Comparison of ENCODE assay signal across 8 mouse cellular contexts in the genomic region with DNA sequence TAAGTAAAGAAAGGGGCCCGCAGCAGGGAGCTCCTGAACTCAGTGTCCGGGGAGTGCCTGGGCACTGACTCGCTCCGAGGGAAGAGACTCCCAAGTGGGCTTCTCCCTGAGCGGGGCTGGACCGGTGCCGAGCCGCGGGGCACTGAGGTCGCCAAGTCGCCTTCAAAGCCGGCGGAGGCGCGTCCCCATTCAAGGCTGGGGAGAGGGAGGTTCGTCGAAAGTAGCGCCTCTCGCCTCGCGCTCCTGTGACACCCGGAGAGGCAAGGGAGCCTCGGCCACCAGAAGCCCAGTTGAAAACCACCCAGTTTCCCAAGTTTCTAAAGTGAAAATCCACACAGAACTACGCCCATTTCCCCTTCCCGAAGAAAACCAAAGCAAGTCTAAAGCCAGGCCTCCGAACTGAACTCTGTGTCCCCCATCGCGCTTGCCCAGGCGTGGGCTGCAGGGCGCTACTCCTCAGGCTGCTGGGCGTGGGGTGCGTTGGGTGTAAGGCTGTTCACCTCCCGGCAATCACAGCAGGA.
DNase-seq lines count a peak whose midpoint lies in the region; ATAC-seq lines count a peak whose summit lies in the region.

No protein-coding gene starts in this region.

- no peaks in the 10 kb centered on the region for H3K9me3 ChIP-seq in heart, embryonic 10.5 days
- H3K9me3 ChIP-seq in kidney, embryonic 14.5 days (ENCODE audit: control insufficient read depth, low read length): no peaks in the 10 kb centered on the region
- H3K9me3 ChIP-seq in stomach, embryonic 16.5 days (replicated peaks; ENCODE audit: control insufficient read depth, low read length): no peaks in the 10 kb centered on the region

- H3K27ac ChIP-seq in heart, embryonic 10.5 days: peak overlapping the region; percentile 57
- no peak overlapping the region for H3K27ac ChIP-seq in kidney, embryonic 14.5 days (ENCODE audit: low read depth, low read length)
- no peak overlapping the region for H3K27ac ChIP-seq in stomach, embryonic 16.5 days (ENCODE audit: low read length)

- peaks cover 76% of the 10 kb centered on the region for H3K27me3 ChIP-seq in heart, embryonic 10.5 days (ENCODE audit: insufficient read depth, poor library complexity, severe bottlenecking)
- H3K27me3 ChIP-seq in kidney, embryonic 14.5 days (ENCODE audit: control insufficient read depth, insufficient read depth, low read length): peaks cover 54% of the 10 kb centered on the region
- H3K27me3 ChIP-seq in stomach, embryonic 16.5 days (ENCODE audit: control insufficient read depth, insufficient read depth, low read length): peaks cover 37% of the 10 kb centered on the region

- WGBS in heart, embryonic 10.5 days: under 1% methylated on average over 33 of the region's 33 CpGs
- WGBS in kidney, embryonic 14.5 days: under 1% methylated on average over 32 of the region's 33 CpGs
- WGBS in stomach, embryonic 16.5 days: 2% methylated on average over 29 of the region's 33 CpGs

- H3K9ac ChIP-seq in kidney, embryonic 14.5 days (ENCODE audit: low read depth, low read length): peak overlapping the region; percentile 40
- peak overlapping the region; percentile 62 for H3K9ac ChIP-seq in stomach, embryonic 16.5 days (ENCODE audit: low read length)

- H3K4me3 ChIP-seq in heart, embryonic 10.5 days: peak overlapping the region; percentile 62
- peak overlapping the region; percentile 38 for H3K4me3 ChIP-seq in kidney, embryonic 14.5 days (ENCODE audit: low read length)
- H3K4me3 ChIP-seq in stomach, embryonic 16.5 days (replicated peaks; ENCODE audit: low read length): peak overlapping the region; percentile 47

- peak; percentile 28 to 49 for DNase-seq in spleen, adult 18-20 months
- DNase-seq in spleen, adult 12 weeks (ENCODE audit: low spot score): no peak
- peak; percentile 68 for DNase-seq in embryo, embryonic 10.5 days (ENCODE audit: low spot score)
- no peak for DNase-seq in heart, embryonic 10.5 days (ENCODE audit: low spot score)
- peak; percentile 45 for DNase-seq in lung, postnatal 36 days
- no peak for DNase-seq in frontal cortex, postnatal 14 days (ENCODE audit: low spot score in 2 of 2)

- no peaks in the 10 kb centered on the region for H3K36me3 ChIP-seq in heart, embryonic 10.5 days
- H3K36me3 ChIP-seq in kidney, embryonic 14.5 days (ENCODE audit: control insufficient read depth, insufficient read depth, low read length): no peaks in the 10 kb centered on the region
- no peaks in the 10 kb centered on the region for H3K36me3 ChIP-seq in stomach, embryonic 16.5 days (ENCODE audit: control insufficient read depth, insufficient read depth, low read length)

- H3K4me1 ChIP-seq in heart, embryonic 10.5 days: peaks cover 56% of the 10 kb centered on the region
- peaks cover 33% of the 10 kb centered on the region for H3K4me1 ChIP-seq in kidney, embryonic 14.5 days (ENCODE audit: control insufficient read depth, insufficient read depth, low read length)
- peaks cover 16% of the 10 kb centered on the region for H3K4me1 ChIP-seq in stomach, embryonic 16.5 days (ENCODE audit: control insufficient read depth, insufficient read depth, low read length)

- ATAC-seq in kidney, embryonic 14.5 days (ENCODE audit: low FRiP score, low TSS enrichment): no peak
- ATAC-seq in stomach, embryonic 16.5 days (ENCODE audit: insufficient read depth, low FRiP score): no peak

- H3K4me2 ChIP-seq in kidney, embryonic 14.5 days (replicated peaks; ENCODE audit: low read depth, low read length): peak overlapping the region; percentile 72
- peak overlapping the region; percentile 74 for H3K4me2 ChIP-seq in stomach, embryonic 16.5 days (ENCODE audit: low read depth, low read length)

Comparison
In these comparisons a context has a peak if more than half of its experiments do, and no peak if none do; other contexts are left out.
1. DNase-seq: peak in spleen, adult 18-20 months (2 of 2), embryo, embryonic 10.5 days (single experiment) and lung, postnatal 36 days (single experiment); none in spleen, adult 12 weeks (single experiment), heart, embryonic 10.5 days (single experiment) and frontal cortex, postnatal 14 days (0 of 2).
2. Peak in every context shown above with its lines, with median percentiles within 50 percentile points of each other: H3K4me3 ChIP-seq.